Mouse (Mus musculus) induced T-regulatory cell, adult 2 months (primary cell): ENCODE data around the gene Khdc3.
A peak's percentile ranks its signal among the peaks of the same experiment; 100 is the strongest.
"Not testable (repeated sequence)": the region's sequence is repeated elsewhere in the genome, so short reads cannot be mapped to it uniquely, and the experiment has no call there.

ENCODE experiments used
- DNase-seq: peaks from one replicate; pipeline ENCODE4 v3.0.0-alpha.2; 2012; ENCODE audit warnings: low read depth

The Khdc3 gene

GRCm38 (mm10) chr9:73101536-73101935 lies at the start of gene Khdc3:
Gene Khdc3 (plus strand): TSS chr9:73101836.
- DNase-seq: no peak

GRCm38 (mm10) chr9:73055441-73055911 lies 46.2 kb upstream of the Khdc3 start:
- DNase-seq: peak; percentile 68

- no peak for DNase-seq
Observed at GRCm38 (mm10) chr9:73059224-73059623, 42.4 kb upstream of the Khdc3 start.

GRCm38 (mm10) chr9:73063621-73064290 lies 37.9 kb upstream of the Khdc3 start:
- no peak for DNase-seq

- no peak for DNase-seq
Observed at GRCm38 (mm10) chr9:73067086-73067485, 34.5 kb upstream of the Khdc3 start.

DNA sequence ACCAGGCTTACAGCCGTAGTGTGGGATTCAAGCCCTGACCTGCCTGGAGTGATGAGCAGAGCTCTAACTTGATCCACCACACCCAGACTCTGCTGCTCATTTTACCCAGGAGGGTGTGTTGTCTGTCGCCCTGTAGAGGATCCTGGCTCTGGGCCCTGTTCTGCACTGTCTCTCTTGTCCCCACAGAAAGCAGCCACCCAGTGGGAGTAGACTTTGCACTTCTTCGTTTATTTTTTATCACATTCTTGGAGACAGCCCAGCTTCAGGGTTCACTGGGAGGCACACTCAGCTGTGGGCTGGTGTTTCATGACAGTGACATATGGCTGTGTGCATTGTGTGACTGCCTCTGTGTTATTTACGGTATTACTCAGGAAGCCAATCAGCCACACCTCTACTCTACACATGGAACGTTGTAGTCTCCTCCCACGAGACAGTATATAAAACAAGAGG lies 33.4 kb upstream of the Khdc3 start:
- peak; percentile 68 for DNase-seq

GRCm38 (mm10) chr9:73068688-73069087 lies 32.9 kb upstream of the Khdc3 start:
- no peak for DNase-seq

GRCm38 (mm10) chr9:73070971-73071659 lies 30.5 kb upstream of the Khdc3 start:
- DNase-seq: peak; percentile 81

- peak; percentile 61 for DNase-seq
Observed at GRCm38 (mm10) chr9:73072426-73072825, 29.2 kb upstream of the Khdc3 start.

GRCm38 (mm10) chr9:73073169-73073568 lies 28.5 kb upstream of the Khdc3 start:
- DNase-seq: peak; percentile 81

DNA sequence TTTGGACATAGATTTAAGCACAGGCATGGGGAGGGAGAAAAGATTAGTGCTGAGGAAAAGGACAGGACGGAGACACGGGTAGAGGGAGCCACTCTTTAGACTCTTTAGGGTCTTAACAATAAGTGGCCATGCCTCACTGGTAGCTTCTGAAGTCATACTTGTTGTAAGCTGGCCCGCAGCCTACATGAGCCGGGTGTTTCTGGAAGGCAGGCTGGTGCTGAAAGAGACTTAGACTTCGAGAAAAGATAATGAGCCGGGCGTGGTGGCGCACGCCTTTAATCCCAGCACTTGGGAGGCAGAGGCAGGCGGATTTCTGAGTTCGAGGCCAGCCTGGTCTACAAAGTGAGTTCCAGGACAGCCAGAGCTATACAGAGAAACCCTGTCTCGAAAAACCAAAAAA lies 22.3 kb upstream of the Khdc3 start:
- not testable (repeated sequence) for DNase-seq

DNA sequence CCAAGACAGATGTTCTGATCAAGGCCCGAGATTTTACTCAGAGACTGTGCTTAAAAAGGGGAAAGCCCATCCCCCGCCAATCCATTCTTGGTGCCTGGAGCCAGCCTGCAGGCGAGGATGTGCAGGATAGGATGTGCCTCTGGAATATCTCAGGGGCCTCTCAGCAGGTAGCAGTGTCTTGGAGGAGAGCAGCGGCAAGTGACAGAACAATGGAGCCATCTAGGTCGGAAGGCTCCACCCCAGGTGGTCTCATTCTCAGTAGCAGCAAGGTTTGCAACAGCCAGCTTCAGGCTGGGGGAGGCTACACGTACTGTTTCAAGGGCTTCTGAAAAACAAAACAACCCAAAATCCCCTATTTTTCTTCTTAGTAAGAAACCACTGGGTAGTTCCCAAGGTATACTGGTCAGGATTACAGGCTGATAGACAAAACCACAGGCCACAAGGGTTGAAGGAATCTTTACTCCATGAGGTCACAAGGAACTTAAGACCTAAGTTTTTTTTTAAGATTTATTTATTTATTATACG lies 21.8 kb upstream of the Khdc3 start:
- DNase-seq: peak; percentile 64

DNA sequence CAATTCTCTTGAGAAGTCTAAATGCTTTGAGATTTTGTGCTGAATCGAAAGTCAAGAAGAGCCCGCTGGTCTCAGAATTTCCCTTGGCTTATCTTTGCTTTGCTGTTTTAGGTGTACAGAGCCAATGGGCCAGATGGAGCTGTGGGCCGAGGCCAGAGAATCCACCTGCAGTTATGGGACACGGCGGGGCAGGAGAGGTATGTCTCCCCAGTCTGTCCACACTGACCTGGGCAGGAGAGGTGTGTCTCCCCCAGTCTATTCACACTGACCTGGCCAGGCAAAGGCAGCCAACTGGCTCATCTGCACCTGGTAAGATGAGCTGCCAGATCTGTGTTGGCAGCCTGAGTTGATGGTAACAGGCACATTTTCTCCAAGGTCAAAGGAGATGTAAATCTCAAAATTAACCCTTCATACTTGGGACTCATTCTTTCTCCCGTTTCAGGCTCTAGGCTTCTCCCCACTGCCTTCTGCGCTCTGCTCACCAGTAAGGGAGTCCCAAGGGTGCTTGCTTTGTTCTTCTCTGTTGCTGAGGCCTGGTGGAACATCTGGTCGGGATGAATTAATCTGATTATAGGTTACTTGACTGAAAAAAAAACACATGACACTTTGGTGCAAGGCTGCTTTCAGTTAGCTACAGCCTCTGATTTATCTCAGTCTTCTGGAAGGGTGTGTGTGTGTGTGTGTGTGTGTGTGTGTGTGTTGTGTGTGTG lies 19.2 kb upstream of the Khdc3 start:
- no peak for DNase-seq

- no peak for DNase-seq
Observed at GRCm38 (mm10) chr9:73083956-73084355, 17.7 kb upstream of the Khdc3 start.

- DNase-seq: no peak
Observed at GRCm38 (mm10) chr9:73085845-73086244, 15.8 kb upstream of the Khdc3 start.

GRCm38 (mm10) chr9:73087121-73087520 lies 14.5 kb upstream of the Khdc3 start:
- DNase-seq: peak; percentile 73

DNA sequence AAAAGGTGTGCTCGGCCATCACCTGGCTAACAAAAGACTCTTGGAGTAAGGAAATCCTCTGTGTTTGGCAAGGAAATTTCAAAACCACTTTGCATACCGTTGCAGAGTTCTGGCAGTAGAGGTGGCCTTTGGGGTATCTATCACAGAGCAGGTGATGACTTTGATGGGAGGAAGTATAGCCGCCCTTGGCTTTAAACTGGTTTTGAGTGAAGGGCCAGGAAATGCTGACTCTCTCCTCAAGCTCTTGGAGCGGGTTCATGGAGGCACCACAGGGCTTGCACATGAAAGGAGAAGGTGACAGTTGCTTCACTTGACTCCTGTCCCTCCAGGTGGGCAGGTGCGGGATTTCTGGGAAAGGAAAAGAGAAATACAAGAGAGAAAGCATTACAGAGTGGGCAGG lies 14.1 kb upstream of the Khdc3 start:
- peak; percentile 48 for DNase-seq

- DNase-seq: peak; percentile 85
Observed at GRCm38 (mm10) chr9:73089222-73089920, 12.3 kb upstream of the Khdc3 start.

- peak; percentile 51 for DNase-seq
Observed at GRCm38 (mm10) chr9:73090121-73090520, 11.5 kb upstream of the Khdc3 start.

DNA sequence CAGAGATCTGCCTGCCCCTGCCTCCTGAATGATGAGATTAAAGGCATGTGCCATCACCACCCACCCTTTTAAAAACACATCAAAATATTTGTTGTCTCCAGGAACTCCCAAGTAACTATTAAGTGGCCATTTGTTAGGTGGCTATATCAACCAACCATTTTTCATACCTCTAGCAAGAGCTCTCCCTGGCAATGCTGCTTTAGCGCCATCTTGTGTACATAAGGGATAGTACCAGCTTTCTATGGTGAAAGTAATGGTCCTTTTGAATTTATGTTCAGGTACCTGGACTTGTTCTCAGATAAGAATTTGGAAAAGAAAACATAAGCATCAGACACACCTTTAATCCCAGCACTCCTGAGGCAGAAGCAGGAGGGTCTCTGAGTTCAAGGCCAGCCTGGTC lies 9.9 kb upstream of the Khdc3 start:
- peak; percentile 85 for DNase-seq

DNA sequence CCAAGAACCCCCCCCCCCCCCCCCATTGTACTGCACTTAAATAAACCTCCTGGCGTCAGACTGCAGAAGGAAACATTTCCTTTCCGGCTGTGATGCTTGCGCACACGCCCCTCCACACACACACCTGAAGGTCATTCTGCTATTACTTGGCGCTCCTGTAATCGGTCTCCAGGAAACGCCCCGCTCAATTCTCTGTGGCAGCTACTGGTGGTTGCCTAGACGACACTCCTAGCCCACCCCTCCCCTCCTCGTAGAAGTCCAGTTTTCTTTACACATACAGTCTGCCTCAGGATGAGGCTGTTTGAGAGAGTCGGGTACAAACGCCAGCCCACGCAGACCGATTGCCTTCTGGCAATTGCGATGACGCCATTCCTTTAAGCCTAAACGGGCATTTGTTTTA lies 7.1 kb upstream of the Khdc3 start:
- DNase-seq: no peak

DNA sequence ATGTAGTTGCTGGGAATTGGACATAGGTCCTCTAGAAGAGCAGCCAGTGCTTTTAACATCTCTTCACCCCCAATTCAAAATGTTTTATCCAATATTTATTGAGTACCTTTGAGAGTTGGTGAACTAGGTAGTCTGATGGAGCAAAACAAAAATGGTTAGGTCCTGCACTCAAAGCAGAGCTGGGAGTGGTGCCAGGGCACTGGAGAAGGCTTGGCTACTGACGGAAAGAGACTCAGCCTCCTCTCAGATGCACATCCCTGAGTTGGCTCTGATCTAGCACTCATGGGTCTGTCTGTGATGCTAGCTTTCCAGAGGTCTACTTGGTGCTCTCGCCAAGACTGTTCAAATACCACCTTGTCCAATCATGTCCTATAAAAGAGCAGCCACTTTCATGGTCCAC lies 3.7 kb upstream of the Khdc3 start:
- DNase-seq: no peak
